Mouse (Mus musculus) monocyte, adult 5-6 weeks (primary cell): ENCODE measurements around the gene Itsn1. TPM values are rescaled to one million over a fixed set of nuclear protein-coding genes. Genes with fewer than 3 reads are reported as not detected.

ENCODE experiments used
- ATAC-seq: fragments of 153-309, 156-312 bp; replicated peaks from 2 replicates; pipeline ENCODE4 v1.8.0; 2017; ENCODE audit warnings: mild to moderate bottlenecking; ENCODE audit not compliant: low TSS enrichment, insufficient number of reproducible peaks, severe bottlenecking, poor library complexity, low FRiP score
- total RNA-seq: library from RNA; stranded (forward); fragments of 200-1000, 200-491, 200-594 nt; gene quantifications from 3 replicates; pipeline ENCODE4 v1.2.3, GENCODE M21; 2017

Gene Itsn1
- total RNA-seq, 1 experiment from 2014 or later = 27.7 TPM

DNA sequence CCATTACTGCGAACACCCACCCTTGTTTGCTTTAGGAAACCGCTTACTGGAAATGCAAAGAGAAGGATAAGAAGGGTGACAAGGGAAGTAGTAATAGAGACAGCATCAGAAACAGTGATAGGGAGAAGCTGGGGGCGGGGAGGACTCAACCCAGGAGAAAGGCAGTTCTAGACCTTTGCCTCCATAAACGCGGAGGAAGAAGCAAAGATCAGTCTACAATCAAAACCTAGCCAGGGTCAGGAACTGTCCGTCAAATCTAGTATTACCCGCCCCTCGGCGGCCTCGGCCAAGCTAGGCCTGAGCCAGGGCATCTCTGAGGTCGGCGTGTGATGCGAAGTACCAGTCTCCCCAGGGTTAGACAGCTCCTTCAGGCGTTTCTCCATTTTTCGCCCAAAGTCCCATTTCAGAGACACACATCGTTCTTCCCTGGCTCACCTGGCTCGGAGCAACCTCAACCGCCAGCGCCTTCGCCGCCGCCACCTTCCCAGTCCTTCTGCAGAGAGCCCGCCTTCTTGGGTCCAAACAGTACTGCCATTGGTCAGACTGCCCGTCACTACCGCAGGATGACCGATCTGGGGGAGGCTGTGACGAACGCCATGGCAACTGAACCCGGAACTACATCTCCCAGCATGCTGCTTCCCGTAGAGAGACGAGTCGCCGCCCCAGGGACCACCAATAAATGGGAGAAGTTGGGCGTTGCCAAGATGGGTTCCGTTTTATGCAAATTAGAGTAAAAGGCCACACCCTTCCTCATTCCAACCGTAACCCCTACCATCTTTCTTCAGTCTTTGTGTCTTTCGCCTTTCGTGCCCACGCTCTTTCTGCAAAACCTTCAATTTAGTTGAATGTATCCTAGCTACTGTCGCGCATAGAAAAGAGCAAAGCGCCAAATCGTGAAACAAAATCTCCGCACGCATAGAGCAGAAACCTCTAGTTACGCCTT lies 687 bp upstream of the Itsn1 start, which contains the start of gene Cryzl1:
Gene Cryzl1 (minus strand): TSS at position 853 of the 943 bp plus-strand sequence.
- peak; percentile 92 for ATAC-seq

DNA sequence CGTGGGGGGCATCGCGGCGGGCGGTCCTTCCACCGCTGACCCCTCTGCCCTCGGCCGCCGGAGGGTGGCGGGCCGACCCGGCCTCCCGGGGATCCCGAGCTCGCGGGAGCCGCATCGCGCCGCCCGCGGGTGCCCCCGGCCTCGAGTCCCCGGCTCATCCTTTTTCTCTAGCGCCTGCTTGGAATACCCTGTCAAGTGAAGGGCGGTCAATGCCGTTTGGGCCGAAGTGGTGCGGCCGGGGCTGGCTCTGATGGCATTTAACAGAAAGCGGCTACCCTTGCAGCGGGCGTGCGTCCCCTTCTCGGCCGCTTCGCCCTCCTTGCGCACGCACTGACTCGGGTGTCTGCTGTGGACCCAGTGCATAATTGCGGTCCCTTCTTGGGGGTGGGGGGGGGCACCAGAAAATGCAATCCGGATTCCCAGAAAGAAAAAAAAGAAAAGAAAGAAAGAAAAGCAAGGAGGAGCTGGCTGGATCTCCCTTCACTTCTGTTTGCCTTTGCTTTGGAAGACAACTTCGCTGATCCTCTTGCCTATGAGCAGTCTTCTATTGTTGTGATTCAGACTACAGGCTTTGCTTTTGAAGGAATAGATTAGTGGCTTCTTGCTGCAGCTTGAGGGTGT lies 850 bp downstream of the Itsn1 start:
- ATAC-seq = no peak

DNA sequence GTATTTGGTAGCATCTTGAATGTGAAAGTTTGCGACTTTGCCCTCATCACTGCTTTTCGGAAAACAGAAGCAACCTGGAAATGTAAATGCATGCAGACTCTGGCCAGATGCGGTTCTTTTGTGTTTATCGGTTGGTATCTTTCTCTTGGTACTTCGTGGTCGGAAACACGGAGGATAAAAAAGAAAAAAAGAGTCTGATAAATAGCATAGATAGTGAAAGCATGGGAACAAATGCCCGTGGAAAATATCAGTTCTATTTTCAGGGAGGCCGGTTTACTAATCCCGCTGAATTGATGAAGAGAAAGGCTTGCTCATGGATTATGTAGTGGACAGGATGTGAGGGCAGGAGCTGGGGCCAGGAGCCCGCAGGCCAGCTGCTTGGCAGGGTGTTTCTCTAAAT lies 1.4 kb downstream of the Itsn1 start:
- ATAC-seq = no peak

DNA sequence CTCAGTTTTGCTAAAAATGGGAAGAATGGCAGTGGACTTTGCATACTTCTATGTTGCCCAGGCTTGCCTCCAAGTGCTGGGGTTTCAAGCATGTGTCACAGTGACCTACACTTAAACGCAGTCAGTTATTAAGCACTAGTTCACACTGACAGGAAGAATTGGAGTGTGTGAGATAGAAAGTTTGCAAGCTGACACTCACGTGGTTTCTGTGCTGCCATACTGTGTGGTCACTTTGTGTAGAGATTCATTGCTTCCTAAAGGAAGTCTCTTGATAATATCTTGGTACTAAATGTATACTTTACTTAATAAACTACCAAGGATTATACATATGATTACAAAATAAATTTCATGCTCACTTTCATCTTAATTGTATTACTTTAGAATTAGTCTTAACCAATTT lies 3.7 kb downstream of the Itsn1 start:
- no peak for ATAC-seq

DNA sequence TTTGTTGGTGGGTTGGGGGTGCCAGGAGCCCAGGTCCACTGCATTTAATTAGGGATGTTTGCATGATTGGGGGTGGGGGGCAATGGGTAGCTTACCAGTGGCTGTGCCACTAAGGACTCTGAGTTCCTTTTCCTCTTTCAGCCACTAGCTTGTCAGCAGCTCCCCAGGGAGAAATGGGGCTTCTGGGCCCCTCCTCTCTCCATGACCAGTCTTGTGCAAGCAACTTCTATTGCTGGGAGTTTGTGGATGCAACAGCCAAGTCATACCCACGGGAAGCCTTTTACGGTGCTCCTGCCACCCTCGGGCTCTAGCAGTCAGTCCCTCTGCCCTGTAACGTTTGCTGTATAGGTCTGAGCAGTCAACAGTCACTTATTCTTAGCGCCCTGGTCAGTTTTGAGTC lies 5.7 kb downstream of the Itsn1 start:
- no peak for ATAC-seq

DNA sequence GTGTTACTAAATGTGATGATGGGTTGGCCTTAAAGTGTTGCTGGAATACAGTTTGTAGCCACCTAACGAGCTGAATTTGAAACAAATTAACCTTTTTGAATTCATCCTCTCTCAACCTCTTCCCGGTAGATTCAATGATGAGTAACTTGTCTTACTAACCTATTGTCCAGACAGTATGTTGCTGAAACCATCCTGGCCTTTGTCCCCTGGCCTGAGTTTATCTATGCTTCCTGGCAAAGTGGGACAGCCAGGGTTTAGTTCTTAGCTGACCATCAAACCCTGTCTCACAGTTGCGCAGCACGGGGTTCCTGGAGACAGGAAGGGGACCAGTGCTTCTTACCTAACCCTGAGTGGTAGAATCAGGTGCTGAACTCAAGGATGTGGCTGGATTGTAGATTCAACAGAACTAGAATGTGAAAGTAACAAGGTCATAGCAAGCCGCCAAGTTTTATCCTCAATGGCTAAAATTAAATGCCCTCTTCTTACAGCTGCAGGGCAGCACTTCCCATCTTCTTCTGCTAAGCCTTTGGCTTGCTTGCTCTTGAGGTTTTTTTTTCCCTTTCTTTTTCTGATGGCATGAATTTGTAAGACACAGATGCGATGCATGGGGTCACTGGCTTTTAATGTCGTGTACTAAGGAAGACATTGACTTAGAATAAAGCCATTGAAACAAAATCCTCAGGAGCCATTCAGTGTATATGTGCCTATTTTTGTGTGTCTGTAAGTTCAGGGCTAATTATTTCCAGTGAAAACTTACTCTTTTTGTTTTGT lies 7.2 kb downstream of the Itsn1 start:
- ATAC-seq = no peak

DNA sequence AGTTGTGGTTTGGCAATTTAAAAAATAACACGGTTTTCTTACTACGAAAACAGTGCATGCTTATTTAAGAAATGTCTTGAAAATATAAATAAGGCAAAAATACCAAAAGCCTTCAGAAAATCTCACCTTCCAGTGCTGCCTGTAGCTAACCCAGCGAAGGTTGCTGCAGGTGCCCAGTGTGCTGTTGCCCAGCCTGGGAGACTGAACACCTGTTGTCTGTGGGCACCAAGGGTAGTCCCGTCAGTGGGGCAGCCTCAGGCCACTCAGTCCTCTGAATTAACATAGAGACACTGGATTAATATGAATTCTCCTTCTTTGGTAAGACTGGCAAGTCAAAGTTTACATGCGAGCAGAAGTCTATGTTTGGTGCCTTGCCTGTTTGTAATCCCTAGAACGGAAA lies 9.4 kb downstream of the Itsn1 start:
- no peak for ATAC-seq

DNA sequence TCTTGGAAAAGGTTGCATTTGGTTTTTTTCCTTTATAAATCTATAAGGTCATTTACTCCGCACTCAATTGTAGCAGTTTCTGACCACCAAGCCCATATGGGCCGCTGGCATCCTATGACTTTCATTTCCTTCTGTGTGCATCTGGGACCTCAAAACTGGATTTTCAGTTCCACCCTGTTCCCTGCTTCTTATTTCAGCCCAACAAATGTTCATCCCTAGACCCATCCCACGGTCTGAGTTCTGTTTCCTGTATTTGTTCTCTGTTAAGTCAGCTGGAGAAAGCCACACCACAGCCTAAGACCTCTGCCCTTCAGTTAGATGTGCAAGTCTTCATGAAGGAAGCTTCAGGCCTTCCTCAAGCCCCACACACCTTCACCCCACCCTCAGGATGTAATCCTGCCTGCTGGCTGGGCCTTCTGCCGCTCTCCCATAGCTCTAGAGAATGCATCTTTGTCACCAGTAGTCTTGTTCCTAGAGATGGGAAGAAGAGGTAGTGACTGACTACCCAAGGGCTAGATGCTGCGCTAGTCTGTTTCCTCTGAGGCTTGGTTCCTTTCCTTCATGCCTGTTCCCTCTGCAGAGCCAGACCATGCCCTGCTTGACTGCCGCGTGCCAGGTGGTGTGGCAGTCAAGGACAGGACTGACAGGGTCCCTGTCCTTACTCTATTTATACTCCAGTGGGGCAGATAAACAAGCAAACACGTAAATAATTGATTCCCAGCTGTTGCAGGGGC lies 11.3 kb downstream of the Itsn1 start:
- ATAC-seq = no peak

DNA sequence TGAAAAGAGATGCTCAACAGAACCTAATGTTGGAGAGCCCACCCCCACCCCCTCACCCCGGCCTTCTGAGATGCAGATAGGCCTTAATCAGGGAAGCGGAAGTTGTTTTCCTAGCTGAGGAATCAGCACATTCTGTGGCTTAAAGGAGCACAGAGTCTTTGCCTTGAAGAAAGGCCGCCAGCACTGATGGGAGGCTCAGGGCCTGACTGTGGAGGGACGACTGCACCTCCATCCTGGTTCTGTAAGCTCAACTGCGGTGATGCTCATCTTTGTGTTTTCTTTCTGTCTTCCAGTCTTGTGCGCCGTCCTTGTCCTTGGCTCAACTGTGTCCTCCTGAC lies 11.8 kb downstream of the Itsn1 start:
- no peak for ATAC-seq

DNA sequence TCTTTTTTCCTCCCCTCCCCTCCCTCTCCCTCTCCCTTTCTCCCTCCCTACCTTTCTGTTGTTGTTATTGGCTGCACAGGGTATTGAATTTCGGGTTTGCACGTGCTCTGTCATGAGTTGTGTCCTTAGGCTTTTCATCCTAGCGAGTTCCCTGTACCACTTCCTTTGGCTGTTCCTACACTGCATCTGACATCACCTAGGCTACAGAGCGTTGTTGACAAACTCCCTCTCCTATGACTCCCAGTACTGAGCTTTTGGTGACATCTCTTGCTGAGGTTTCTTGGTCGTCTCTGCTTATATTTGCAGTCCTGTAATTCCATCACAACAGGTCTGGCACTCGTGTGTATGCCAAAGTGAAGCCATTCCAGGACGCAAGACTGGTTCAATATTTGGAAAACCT lies 14.0 kb downstream of the Itsn1 start:
- no peak for ATAC-seq

DNA sequence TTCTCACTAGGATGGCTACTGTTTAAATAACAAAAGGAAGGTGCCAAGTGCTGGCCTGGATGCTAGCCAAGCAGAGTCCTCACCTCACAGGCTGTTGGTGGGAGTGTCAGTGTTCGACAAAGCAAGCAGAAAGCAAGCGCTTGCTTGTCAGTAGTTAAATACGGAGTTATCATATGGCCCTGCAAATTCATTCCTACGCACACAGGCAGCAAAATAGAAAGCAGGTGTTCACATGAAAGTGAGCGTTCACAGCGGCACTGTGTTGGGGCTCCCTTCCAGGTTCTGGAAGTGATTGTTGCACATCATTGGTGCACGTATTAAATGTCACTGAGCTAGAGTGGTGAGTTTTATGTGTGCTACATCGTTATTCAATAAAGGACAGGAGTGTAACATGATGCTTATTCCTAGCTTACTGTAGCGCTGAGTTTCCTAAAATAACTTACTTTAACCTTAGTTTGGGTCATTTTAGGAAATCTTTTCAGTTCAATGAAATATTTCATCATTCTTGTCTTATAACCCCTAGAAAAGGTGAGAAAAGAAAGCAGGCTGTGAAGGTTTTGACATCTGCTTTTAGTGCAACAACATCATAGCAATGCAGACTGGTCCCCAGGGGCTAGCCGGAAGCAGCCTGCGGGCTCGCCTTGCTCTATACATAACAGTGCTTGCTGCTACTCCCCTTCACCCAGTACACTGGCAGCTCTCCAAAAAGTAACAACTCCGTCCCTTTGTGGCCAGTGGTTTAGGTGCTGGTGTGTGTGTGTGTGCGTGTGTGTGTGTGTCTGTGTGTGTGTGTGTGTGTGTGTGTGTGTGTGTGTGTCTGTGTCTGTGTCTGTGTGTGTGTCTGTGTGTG lies 17.2 kb downstream of the Itsn1 start:
- ATAC-seq = 0 out of 2 replicates have a peak, but pooled peaks have one; percentile 53

DNA sequence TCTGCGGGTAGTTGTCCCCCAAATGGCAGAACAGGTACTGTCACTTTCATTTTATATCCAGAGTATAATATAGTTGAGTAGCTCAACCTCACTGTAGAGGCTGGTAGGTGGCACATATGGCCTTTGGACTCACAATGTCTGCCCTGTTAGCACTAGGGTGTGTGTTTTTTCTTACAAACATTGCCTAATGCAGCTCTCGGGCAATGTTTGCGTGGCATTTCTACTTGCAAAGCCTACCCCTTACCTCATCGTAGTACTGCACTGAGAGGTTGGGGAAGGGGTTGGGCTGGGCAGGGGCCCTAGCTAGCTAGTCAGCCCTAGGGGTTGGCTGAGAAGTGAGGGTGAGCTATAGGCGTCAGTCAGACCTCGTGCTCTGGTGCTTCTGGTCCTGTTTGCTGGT lies 18.5 kb downstream of the Itsn1 start:
- ATAC-seq = no peak

DNA sequence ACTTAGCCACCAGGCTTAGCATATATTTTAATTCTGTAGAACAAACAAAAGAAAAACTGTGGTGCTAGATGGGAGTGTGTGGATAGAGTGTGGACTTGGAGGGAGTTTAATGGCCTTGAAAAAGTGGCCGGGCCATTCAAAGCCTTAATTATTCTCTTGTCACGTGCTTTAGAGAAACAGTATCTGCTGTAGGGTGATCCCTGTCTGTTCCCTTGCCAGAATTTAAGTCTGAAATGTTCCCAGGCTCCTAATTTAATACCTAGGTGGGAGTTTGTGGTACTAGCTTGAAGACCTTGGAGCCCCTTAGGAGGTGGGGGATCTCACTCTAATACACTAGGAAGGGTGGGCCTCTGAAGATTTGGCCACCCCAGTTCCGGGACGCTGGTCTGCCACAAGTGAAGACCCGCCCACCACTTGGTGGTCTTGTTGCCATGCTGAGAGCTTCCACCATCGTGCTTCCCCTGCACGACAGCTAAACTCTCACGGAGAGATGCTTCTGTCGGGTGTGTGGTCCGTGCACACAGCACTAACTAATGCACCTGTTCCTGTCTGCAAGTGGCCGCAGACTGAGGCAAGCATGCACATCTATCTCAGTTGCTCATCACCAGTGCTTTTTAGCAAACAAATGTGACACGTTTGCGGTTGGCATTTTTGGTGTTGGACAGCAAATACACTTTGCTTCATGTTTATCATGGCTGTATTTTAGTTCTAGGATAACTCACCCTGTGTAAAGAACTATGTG lies 22.7 kb downstream of the Itsn1 start:
- ATAC-seq = no peak

DNA sequence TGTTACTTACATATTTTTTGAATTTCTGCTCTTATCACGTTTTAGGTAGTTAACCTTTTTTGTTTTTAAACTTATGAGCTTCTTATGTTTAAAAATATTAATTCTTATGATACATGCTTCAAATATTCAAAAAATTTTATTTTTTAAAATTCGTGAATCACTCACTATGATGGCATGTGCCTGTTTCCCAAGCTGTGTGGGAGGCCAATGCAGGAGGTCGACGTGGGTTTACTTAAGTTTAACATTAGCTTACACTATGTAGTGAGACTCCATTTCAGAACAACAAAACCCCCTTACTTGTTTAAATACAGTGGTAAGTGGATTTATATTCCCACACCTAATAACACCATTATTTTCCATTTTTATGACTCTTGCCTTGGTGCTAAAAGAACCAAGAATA lies 24.5 kb downstream of the Itsn1 start:
- ATAC-seq = no peak

DNA sequence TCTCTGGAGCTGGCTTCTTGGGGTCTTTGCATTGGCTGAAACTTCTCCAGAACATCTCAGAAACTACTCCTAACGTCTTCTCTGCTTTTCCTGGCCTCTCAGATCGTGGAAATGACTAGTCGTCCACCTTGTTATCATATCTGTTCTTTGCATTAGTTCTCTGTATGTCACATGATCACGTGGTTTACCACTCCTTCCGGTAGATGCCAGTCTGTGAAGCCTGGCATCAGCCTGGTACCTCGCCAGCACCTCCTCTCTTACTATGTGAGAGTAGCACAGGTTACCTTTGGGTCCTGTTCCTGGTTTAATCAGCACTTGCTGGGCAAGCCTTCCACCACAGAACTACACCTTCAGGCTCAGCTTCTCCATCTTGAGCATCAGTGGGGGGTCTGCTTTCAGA lies 25.9 kb downstream of the Itsn1 start:
- ATAC-seq = no peak; the same call in 1 of the 2 replicates

DNA sequence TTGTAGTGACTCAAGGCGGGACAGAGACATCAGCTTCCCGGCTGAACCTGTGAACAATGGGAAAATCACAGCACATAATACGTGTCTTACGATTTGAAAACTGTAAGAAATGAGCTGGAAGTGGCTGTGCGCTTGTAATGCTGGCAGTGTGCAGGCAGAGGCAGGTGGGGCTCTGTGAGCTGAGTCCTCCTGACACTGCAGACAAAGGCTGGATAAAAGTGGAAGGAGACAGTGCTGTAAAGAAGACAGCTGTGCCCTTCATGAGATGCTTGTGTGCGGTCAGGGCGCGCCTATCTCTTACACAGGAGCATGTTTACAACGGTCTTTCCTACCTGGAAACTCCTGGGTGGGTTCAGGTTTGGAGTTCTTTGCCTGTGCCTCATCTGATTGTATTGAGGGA lies 32.1 kb downstream of the Itsn1 start:
- ATAC-seq = no peak

DNA sequence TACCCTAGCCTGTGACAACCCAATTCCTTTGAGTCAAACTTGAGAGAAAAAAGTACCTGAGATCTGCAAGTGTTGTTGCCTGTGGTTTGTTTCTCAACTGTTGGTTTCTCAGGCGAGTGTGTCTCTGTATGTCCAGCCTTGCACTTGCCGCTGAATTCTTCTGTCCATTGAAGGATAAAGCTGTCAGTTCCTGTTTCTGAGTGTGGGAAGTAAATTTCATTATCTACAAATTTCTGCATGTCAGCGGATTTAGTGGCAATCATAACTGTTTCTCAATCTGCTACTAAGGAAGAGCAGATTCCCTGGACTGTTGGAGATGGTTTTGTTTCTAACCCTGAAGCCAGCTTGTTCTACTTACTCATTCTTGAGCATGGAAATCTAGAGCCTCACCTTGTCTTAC lies 32.7 kb downstream of the Itsn1 start:
- ATAC-seq = no peak
